Mouse (Mus musculus) urinary bladder, postnatal 14 days (tissue): ENCODE measurements around the gene Satb2.
A peak's percentile ranks its signal among the peaks of the same experiment; 100 is the strongest.

ENCODE experiments used
- DNase-seq: peaks from one replicate; pipeline ENCODE4 v3.0.0; 2021; ENCODE audit warnings: low spot score

The Satb2 gene

GRCm38 (mm10) chr1:56973593-56973950 lies 4.9 kb downstream of the Satb2 start:
- no peak for DNase-seq

- DNase-seq, result peak; percentile 94
Measured at GRCm38 (mm10) chr1:56972950-56973592, 5.4 kb downstream of the Satb2 start.

- DNase-seq, result peak; percentile 47
Measured at GRCm38 (mm10) chr1:56972251-56972949, 6.0 kb downstream of the Satb2 start.

GRCm38 (mm10) chr1:56971942-56972250 lies 6.6 kb downstream of the Satb2 start:
- DNase-seq, result no peak

GRCm38 (mm10) chr1:56971441-56971861 lies 7.0 kb downstream of the Satb2 start:
- DNase-seq, result no peak

GRCm38 (mm10) chr1:56970740-56971141 lies 7.7 kb downstream of the Satb2 start:
- no peak for DNase-seq

GRCm38 (mm10) chr1:56969364-56970360 lies 8.8 kb downstream of the Satb2 start:
- no peak for DNase-seq

- DNase-seq, result no peak
Measured at GRCm38 (mm10) chr1:56965879-56966579, 12.4 kb downstream of the Satb2 start.

- DNase-seq, result no peak
Measured at GRCm38 (mm10) chr1:56964493-56964892, 14.0 kb downstream of the Satb2 start.

GRCm38 (mm10) chr1:56963291-56963690 lies 15.2 kb downstream of the Satb2 start:
- no peak for DNase-seq

GRCm38 (mm10) chr1:56958996-56959395 lies 19.5 kb downstream of the Satb2 start:
- DNase-seq, result no peak

GRCm38 (mm10) chr1:56957942-56958341 lies 20.5 kb downstream of the Satb2 start:
- no peak for DNase-seq

- DNase-seq, result no peak
Measured at GRCm38 (mm10) chr1:56956811-56957210, 21.6 kb downstream of the Satb2 start.

GRCm38 (mm10) chr1:56955739-56956085 lies 22.7 kb downstream of the Satb2 start:
- DNase-seq, result no peak

GRCm38 (mm10) chr1:56955055-56955738 lies 23.3 kb downstream of the Satb2 start:
- DNase-seq, result no peak

- no peak for DNase-seq
Measured at GRCm38 (mm10) chr1:56953538-56953937, 24.9 kb downstream of the Satb2 start.

GRCm38 (mm10) chr1:56951980-56952379 lies 26.5 kb downstream of the Satb2 start:
- no peak for DNase-seq

- no peak for DNase-seq
Measured at GRCm38 (mm10) chr1:56951525-56951924, 26.9 kb downstream of the Satb2 start.

GRCm38 (mm10) chr1:56939432-56939831 lies 39.0 kb downstream of the Satb2 start:
- no peak for DNase-seq

GRCm38 (mm10) chr1:56938432-56938831 lies 40.0 kb downstream of the Satb2 start:
- no peak for DNase-seq

GRCm38 (mm10) chr1:56936554-56936953 lies 41.9 kb downstream of the Satb2 start:
- DNase-seq, result no peak

GRCm38 (mm10) chr1:56933821-56934220 lies 44.6 kb downstream of the Satb2 start:
- DNase-seq, result no peak
